Mouse (Mus musculus) CH12.LX (cell line): Measurements from ENCODE around the gene Cib2. TPM values are rescaled to one million over a fixed set of nuclear protein-coding genes. Genes with fewer than 3 reads are reported as not detected.

Experiments used
- DNase-seq: peaks from one replicate; pipeline ENCODE4 v3.0.0-alpha.2; 2013; ENCODE audit errors: extremely low read depth
- H3K27ac ChIP-seq: 2 replicates; pipeline ENCODE4 v1.5.1; 2012; ENCODE audit warnings: low read depth, mild to moderate bottlenecking, control low read depth, moderate library complexity; ENCODE audit not compliant: insufficient read depth
- H3K27me3 ChIP-seq: replicated peaks from 2 replicates; pipeline ENCODE3; 2012; ENCODE audit warnings: inconsistent platforms
- H3K36me3 ChIP-seq, 2 experiments: replicated peaks in 1 of 2; 2 replicates each; pipeline versions ENCODE3 to v1.6.1; 2012; ENCODE audit warnings: inconsistent platforms in 1 of 2, low read length in 1 of 2, mild to moderate bottlenecking in 1 of 2, mixed read lengths in 1 of 2, moderate library complexity in 1 of 2; ENCODE audit not compliant: control insufficient read depth in 1 of 2, insufficient read depth in 1 of 2
- H3K4me1 ChIP-seq, 2 experiments: 2 replicates each; pipeline ENCODE4 v1.6.1; 2012; ENCODE audit warnings: inconsistent platforms in 1 of 2, moderate library complexity in 1 of 2; ENCODE audit not compliant: insufficient read depth in 2 of 2, control insufficient read depth in 1 of 2
- H3K4me2 ChIP-seq: 2 replicates; pipeline ENCODE4 v1.6.1; 2012; ENCODE audit warnings: low read depth, mild to moderate bottlenecking, control low read depth; ENCODE audit not compliant: poor library complexity, insufficient read depth, severe bottlenecking
- H3K4me3 ChIP-seq, 3 experiments: fragments of 150-350 bp in 1 of 3; sonication (generic) in 1 of 3; replicated peaks in 1 of 3; 2 replicates each; pipeline versions ENCODE3 to v1.5.1; 2011 to 2012; ENCODE audit warnings: low read depth in 2 of 3, low read length in 2 of 3, mild to moderate bottlenecking in 2 of 3, moderate library complexity in 2 of 3, control low read depth in 1 of 3, improper control_type of control experiment in 1 of 3, inconsistent platforms in 1 of 3, mixed read lengths in 1 of 3; ENCODE audit not compliant: poor library complexity in 1 of 3
- H3K79me2 ChIP-seq: replicated peaks from 2 replicates; pipeline ENCODE4 v1.6.1; 2012; ENCODE audit warnings: mild to moderate bottlenecking, moderate library complexity; ENCODE audit not compliant: control insufficient read depth, poor library complexity, insufficient read depth, severe bottlenecking; ENCODE audit errors: extremely low read depth
- H3K9ac ChIP-seq: 2 replicates; pipeline ENCODE4 v1.6.1; 2012; ENCODE audit warnings: low read depth, mild to moderate bottlenecking, control low read depth, moderate library complexity; ENCODE audit not compliant: insufficient read depth
- H3K9me3 ChIP-seq: replicated peaks from 2 replicates; pipeline ENCODE3; 2012; ENCODE audit warnings: low read length, inconsistent platforms, mixed read lengths
- CHD1 ChIP-seq: IDR thresholded peaks from 2 replicates; pipeline ENCODE4 v1.6.1; 2012; ENCODE audit warnings: low read depth, low read length, improper control_type of control experiment, inconsistent platforms
- ELF1 ChIP-seq: IDR thresholded peaks from 2 replicates; pipeline ENCODE4 v1.6.1; 2014; ENCODE audit warnings: low read depth, mild to moderate bottlenecking, inconsistent platforms, low read length, improper control_type of control experiment
- ETS1 ChIP-seq: conservative IDR thresholded peaks from 2 replicates; pipeline ENCODE4 v1.6.1; 2012; ENCODE audit warnings: low read depth, mild to moderate bottlenecking, inconsistent platforms, low read length, improper control_type of control experiment, moderate library complexity
- GABPA ChIP-seq: IDR thresholded peaks from 2 replicates; pipeline ENCODE4 v1.6.1; 2012; ENCODE audit warnings: low read depth, low read length, improper control_type of control experiment, inconsistent platforms; ENCODE audit not compliant: insufficient replicate concordance
- JUN ChIP-seq: IDR thresholded peaks from 2 replicates; pipeline ENCODE4 v1.6.1; 2011; ENCODE audit warnings: low read depth, mild to moderate bottlenecking, low read length, improper control_type of control experiment, moderate library complexity; ENCODE audit not compliant: insufficient read depth
- JUND ChIP-seq: conservative IDR thresholded peaks from 2 replicates; pipeline ENCODE4 v1.6.1; 2011; ENCODE audit warnings: low read depth, low read length, improper control_type of control experiment
- KAT2A ChIP-seq: IDR thresholded peaks from 2 replicates; pipeline ENCODE4 v1.6.1; 2012; ENCODE audit warnings: low read length, improper control_type of control experiment, inconsistent platforms; ENCODE audit not compliant: insufficient replicate concordance
- MAFK ChIP-seq: IDR thresholded peaks from 2 replicates; pipeline ENCODE4 v1.6.1; 2011; ENCODE audit warnings: low read length, improper control_type of control experiment; ENCODE audit not compliant: insufficient replicate concordance
- MAX ChIP-seq: IDR thresholded peaks from 2 replicates; pipeline ENCODE4 v1.6.1; 2011; ENCODE audit warnings: low read length, improper control_type of control experiment
- MAZ ChIP-seq: IDR thresholded peaks from 2 replicates; pipeline ENCODE4 v1.6.1; 2012; ENCODE audit warnings: low read depth, mild to moderate bottlenecking, inconsistent platforms, low read length, improper control_type of control experiment, moderate library complexity
- MEF2A ChIP-seq: IDR thresholded peaks from 2 replicates; pipeline ENCODE4 v1.6.1; 2014; ENCODE audit warnings: low read depth, mild to moderate bottlenecking, inconsistent platforms, low read length, improper control_type of control experiment, borderline replicate concordance
- MXI1 ChIP-seq: IDR thresholded peaks from 2 replicates; pipeline ENCODE4 v1.6.1; 2011; ENCODE audit warnings: mild to moderate bottlenecking, low read depth, low read length, improper control_type of control experiment
- NRF1 ChIP-seq: IDR thresholded peaks from 2 replicates; pipeline ENCODE4 v1.6.1; 2014; ENCODE audit warnings: low read depth, mild to moderate bottlenecking, inconsistent platforms, low read length, improper control_type of control experiment, moderate library complexity
- TBP ChIP-seq: conservative IDR thresholded peaks from 2 replicates; pipeline ENCODE4 v1.6.1; 2011; ENCODE audit warnings: low read depth, low read length, improper control_type of control experiment
- USF1 ChIP-seq: IDR thresholded peaks from 2 replicates; pipeline ENCODE4 v1.6.1; 2014; ENCODE audit warnings: low read depth, mild to moderate bottlenecking, inconsistent platforms, low read length, improper control_type of control experiment
- ZC3H11A ChIP-seq: IDR thresholded peaks from 2 replicates; pipeline ENCODE4 v1.6.1; 2012; ENCODE audit warnings: low read depth, mild to moderate bottlenecking, inconsistent platforms, low read length, improper control_type of control experiment
- ZKSCAN1 ChIP-seq: IDR thresholded peaks from 2 replicates; pipeline ENCODE4 v1.6.1; 2012; ENCODE audit warnings: low read depth, inconsistent platforms, low read length, improper control_type of control experiment, borderline replicate concordance
- dilution Hi-C: fragments of 300-500 bp; cut with MboI; formaldehyde crosslinking; loops from 2 replicates; pipeline ENCODE4 v1.14.3; 2020; ENCODE audit warnings: low sequenced_read_pairs; ENCODE audit not compliant: extremely low pct_unique_long_range_greater_than_20kb, extremely low pct_ligation_motif_present
- in situ Hi-C: fragments of 300-500 bp; cut with MboI; formaldehyde crosslinking; loops from 3 replicates; pipeline ENCODE4 v1.14.3; 2019; ENCODE audit warnings: low sequenced_read_pairs, low pct_ligation_motif_present, low pct_unique_long_range_greater_than_20kb, mixed read lengths
- polyA plus RNA-seq: library from polyadenylated mRNA; unstranded; fragments of >175 nt; gene quantifications from 2 replicates; pipeline ENCODE4 v1.2.1, GENCODE M21; 2012; ENCODE audit warnings: low read depth; ENCODE audit not compliant: insufficient read length
- total RNA-seq, 2 experiments: library from RNA; depleted of rRNA; stranded (reverse); fragments of 300-350 nt in 1 of 2; fragments of >200 nt in 1 of 2; gene quantifications; 2 replicates each; pipeline ENCODE4 v1.2.3; 2012 to 2014

The Cib2 gene
- total and polyA plus RNA-seq, 3 experiments = 2.1 to 3.5 (median 3.4) TPM

GRCm38 (mm10) chr9:54520286-54520685, 39.7 kb downstream of the Cib2 start:
- no peak overlapping the region for H3K4me2 ChIP-seq
- no peak overlapping the region for H3K27ac ChIP-seq
- no peak for TF ChIP-seq NRF1
- no peak overlapping the region for H3K9ac ChIP-seq
- dilution Hi-C loops = no loop called here
- no peak overlapping the region for H3K4me3 ChIP-seq
- H3K36me3 ChIP-seq = no peaks in the 10 kb centered on the region
- in situ Hi-C loops = no loop called here
- no peaks in the 10 kb centered on the region for H3K79me2 ChIP-seq
- no peaks in the 10 kb centered on the region for H3K4me1 ChIP-seq
- H3K9me3 ChIP-seq = no peaks in the 10 kb centered on the region
- DNase-seq = no peak
- H3K27me3 ChIP-seq = no peaks in the 10 kb centered on the region

- Histone ChIP-seq H3K79me2 (no peaks in the 10 kb centered on the region), H3K9me3 (no peaks in the 10 kb centered on the region), H3K27me3 (no peaks in the 10 kb centered on the region), H3K36me3 (no peaks in the 10 kb centered on the region), H3K9ac (no peak overlapping the region), H3K27ac (no peak overlapping the region), H3K4me2 (no peak overlapping the region), H3K4me3 (no peak overlapping the region), H3K4me1 (peaks cover 0 to under 1% of the 10 kb centered on the region in 2 experiments; a peak in 1 of 4 replicates)
- in situ Hi-C loops (no loop called here), dilution Hi-C loops (no loop called here)
- no peak for DNase-seq
- no peak for TF ChIP-seq GABPA
- no peak for TF ChIP-seq MAFK
- TF ChIP-seq MAZ = no peak
- no peak for TF ChIP-seq JUND
- TF ChIP-seq KAT2A = no peak
- TF ChIP-seq JUN = no peak
- TF ChIP-seq ZC3H11A = no peak
- TF ChIP-seq MEF2A = no peak
- TF ChIP-seq MAX = no peak
- no peak for TF ChIP-seq CHD1
- no peak for TF ChIP-seq TBP
- no peak for TF ChIP-seq ETS1
- no peak for TF ChIP-seq ZKSCAN1
- TF ChIP-seq MXI1 = no peak
- TF ChIP-seq ELF1 = no peak
- no peak for TF ChIP-seq USF1
These were observed 41.1 kb downstream of the Cib2 start for GRCm38 (mm10) chr9:54518921-54519320.
